ENCODE assay signal across 16 mouse cellular contexts in the genomic region with DNA sequence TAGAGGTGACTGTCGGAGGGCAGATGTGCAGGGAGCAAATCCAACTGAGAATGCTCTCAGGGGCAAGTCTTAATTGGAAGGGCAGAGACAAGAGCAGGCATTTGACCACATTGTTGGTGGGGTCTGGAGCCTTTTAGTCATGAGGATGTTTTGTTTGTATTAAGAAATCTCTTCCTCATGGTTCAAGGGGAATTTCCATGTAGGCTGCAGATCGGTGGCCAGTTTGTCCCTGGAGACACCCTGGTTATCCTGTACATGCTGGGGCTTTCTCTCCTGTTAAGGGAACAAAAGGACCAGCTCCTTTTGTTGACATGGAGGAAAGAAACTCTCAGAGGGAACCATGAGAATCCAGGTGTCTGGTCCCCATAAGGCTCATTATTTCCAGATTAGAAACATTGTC.
"Had no signal": no experiment of that assay in that cellular context is flagged by ENCODE, and none has a peak within 500 bp of the region (broad histone marks: within the 10 kb centered on the region; RNA-seq: fewer than 3 reads in every experiment).

No protein-coding gene starts in this region.

- H3K27me3 ChIP-seq: neural tube, embryonic 13.5 days; neural tube, embryonic 15.5 days; stomach, embryonic 15.5 days had no signal

- H3K9ac ChIP-seq: neural tube, embryonic 13.5 days; neural tube, embryonic 15.5 days; stomach, embryonic 15.5 days had no signal

- H3K4me1 ChIP-seq: neural tube, embryonic 13.5 days; neural tube, embryonic 15.5 days; stomach, embryonic 15.5 days had no signal

- H3K4me3 ChIP-seq: neural tube, embryonic 13.5 days; neural tube, embryonic 15.5 days; stomach, embryonic 15.5 days had no signal

- H3K36me3 ChIP-seq: neural tube, embryonic 13.5 days; neural tube, embryonic 15.5 days; stomach, embryonic 15.5 days had no signal

- DNase-seq: retina, postnatal 1 day; right cerebral cortex, adult 18-20 months; right cerebral cortex, postnatal 14 days; right cerebral cortex, postnatal 25 days; right cerebral cortex, postnatal 4 days; spleen, adult 18-20 months; thymus, adult 18-20 months; thymus, adult 2 months; thymus, postnatal 14 days; thymus, postnatal 25 days; thymus, postnatal 36 days; thymus, postnatal 4 days had no signal

- H3K9me3 ChIP-seq: stomach, embryonic 15.5 days had no signal

- H3K4me2 ChIP-seq: neural tube, embryonic 13.5 days; neural tube, embryonic 15.5 days; stomach, embryonic 15.5 days had no signal

- H3K27ac ChIP-seq: neural tube, embryonic 13.5 days; neural tube, embryonic 15.5 days; stomach, embryonic 15.5 days; stomach, postnatal 0 days had no signal
